In genomic region chr11:84978113-84978512, GRCm38 (mm10) we compare ENCODE assay signal across 9 mouse cellular contexts. TPM values are rescaled to one million over a fixed set of nuclear protein-coding genes. Genes with fewer than 3 reads are reported as not detected.
DNase-seq lines count a peak whose midpoint lies in the region; TF ChIP-seq lines count a peak whose summit lies in the region.
"Had no signal": no experiment of that assay in that cellular context is flagged by ENCODE, and none has a peak within 500 bp of the region (broad histone marks: within the 10 kb centered on the region; RNA-seq: fewer than 3 reads in every experiment).

No protein-coding gene starts in this region.

- peak; percentile 14 for DNase-seq in adrenal gland, adult 8-10 months
- no peak for DNase-seq in adrenal gland, adult 18-20 months (ENCODE audit: low spot score in 2 of 2)
- DNase-seq in left cerebral cortex, adult 2 months (ENCODE audit: extremely low spot score in 1 of 2, low spot score in 2 of 2), result no peak
- DNase-seq in left cerebral cortex, adult 11 months (ENCODE audit: low spot score), result no peak
- peak; percentile 65 for DNase-seq in brain, adult 2 months (ENCODE audit: low read depth, low spot score)
- DNase-seq in kidney, postnatal 10 days, result peak; percentile 78
- peak; percentile 53 for DNase-seq in retina, postnatal 1 day
- DNase-seq in left cerebral cortex, adult 8-10 months (ENCODE audit: low spot score in 2 of 2), result no peak

- no peak overlapping the region for H3K27ac ChIP-seq in left cerebral cortex, adult 2 months
- H3K27ac ChIP-seq: limb, embryonic 13.5 days had no signal

- no peak overlapping the region for H3K4me3 ChIP-seq in left cerebral cortex, adult 2 months
- H3K4me3 ChIP-seq: limb, embryonic 13.5 days had no signal

- intact Hi-C loops in left cerebral cortex, adult 2 months (cut with DNase I), result no loop called here

- TF ChIP-seq CTCF in left cerebral cortex, adult 2 months (IDR thresholded peaks at IDR 0.05), result peak; percentile 60

RNA-seq across cellular contexts. Expression of gene Car4, which starts 20.5 kb away (rescaled TPM):
- 1 to 10 TPM; 1.5 to 3.5 (median 2.3) TPM for total RNA-seq in adrenal gland, adult 8-10 months (2022)
- total RNA-seq in adrenal gland, adult 18-20 months (2021), result 1 to 10 TPM; 3.5 to 4.9 TPM
- 100 to 1,000 TPM in 1 of 2 experiments, 10 to 100 TPM in 1; 78.6 to 101 TPM for total RNA-seq in left cerebral cortex, adult 2 months (2021)
- 10 to 100 TPM; 49.2 to 57.6 (median 54.8) TPM for total RNA-seq in left cerebral cortex, adult 8-10 months (2022)

Comparison
In these comparisons a context has a peak if more than half of its experiments do, and no peak if none do; other contexts are left out.
1. DNase-seq: peak in adrenal gland, adult 8-10 months (single experiment), brain, adult 2 months (single experiment), kidney, postnatal 10 days (single experiment) and retina, postnatal 1 day (single experiment); none in adrenal gland, adult 18-20 months (0 of 2), left cerebral cortex, adult 2 months (0 of 2), left cerebral cortex, adult 11 months (single experiment) and left cerebral cortex, adult 8-10 months (0 of 2).
2. RNA of gene Car4, which starts 20.5 kb away (total RNA-seq): 78.6 to 101 TPM in left cerebral cortex, adult 2 months and 49.2 to 57.6 TPM in left cerebral cortex, adult 8-10 months; 3.5 to 4.9 TPM in adrenal gland, adult 18-20 months and 1.5 to 3.5 TPM in adrenal gland, adult 8-10 months; every median in the first group is over 4 times any median in the second.